Mouse (Mus musculus) ES-CJ7 (cell line): Measurements from ENCODE around the gene Asxl1.

Experiments used
- DNase-seq: peaks from one replicate; pipeline ENCODE4 v3.0.0; 2011; ENCODE audit warnings: low read depth, low spot score

The Asxl1 gene

GRCm38 (mm10) chr2:153443434-153444240, 98.0 kb downstream of the Asxl1 start:
- DNase-seq: no peak

- peak; percentile 70 for DNase-seq
Measured at GRCm38 (mm10) chr2:153444254-153445136, 98.9 kb downstream of the Asxl1 start.

GRCm38 (mm10) chr2:153445137-153446016, 99.7 kb downstream of the Asxl1 start:
- peak; percentile 25 for DNase-seq

- DNase-seq: peak; percentile 77
Measured at GRCm38 (mm10) chr2:153446017-153446408, 100.4 kb downstream of the Asxl1 start.

GRCm38 (mm10) chr2:153446476-153446875, 100.8 kb downstream of the Asxl1 start:
- DNase-seq: no peak

GRCm38 (mm10) chr2:153447719-153448118, 102.1 kb downstream of the Asxl1 start:
- no peak for DNase-seq

GRCm38 (mm10) chr2:153448519-153448918, 102.9 kb downstream of the Asxl1 start:
- DNase-seq: no peak
